Mouse (Mus musculus): Measurements from ENCODE around the gene Ubiad1.

Ubiad1 gene

GRCm38 (mm10) chr4:148408256-148408975 is 36.2 kb downstream of the Ubiad1 start:
- DNase-seq (ENCODE audit: inconsistent age in 2 of 2, low spot score in 1 of 2), result peak in 1 of 2 experiments; percentile 13

DNA sequence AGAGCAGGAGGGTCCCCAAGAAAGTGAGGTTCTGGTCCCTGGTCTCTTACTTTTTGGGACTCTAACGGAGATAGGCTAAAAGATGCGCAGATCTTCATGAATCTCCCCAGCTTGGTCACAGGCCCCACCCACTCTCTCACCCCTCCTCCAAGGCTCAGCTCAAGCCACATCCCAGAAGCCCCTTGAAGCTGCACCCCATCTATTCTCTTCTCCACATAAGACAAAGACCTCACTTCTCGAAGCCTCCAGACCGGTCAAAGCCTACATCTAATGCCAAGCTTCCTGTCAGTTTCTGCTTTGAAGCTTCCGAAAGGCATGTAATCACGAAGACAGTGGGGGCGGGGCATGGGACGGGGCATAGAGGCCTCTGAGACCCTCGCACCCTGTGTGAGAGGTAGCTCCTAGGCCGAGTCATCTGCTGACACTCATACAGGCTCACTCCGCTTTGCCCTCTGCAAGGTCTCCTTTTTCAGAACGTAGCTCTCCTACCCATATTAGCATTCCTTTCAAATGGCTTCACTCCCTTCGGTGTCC is 39.2 kb downstream of the Ubiad1 start:
- peak in 1 of 2 experiments; percentile 13 for DNase-seq (ENCODE audit: inconsistent age in 2 of 2, low spot score in 1 of 2)

DNA sequence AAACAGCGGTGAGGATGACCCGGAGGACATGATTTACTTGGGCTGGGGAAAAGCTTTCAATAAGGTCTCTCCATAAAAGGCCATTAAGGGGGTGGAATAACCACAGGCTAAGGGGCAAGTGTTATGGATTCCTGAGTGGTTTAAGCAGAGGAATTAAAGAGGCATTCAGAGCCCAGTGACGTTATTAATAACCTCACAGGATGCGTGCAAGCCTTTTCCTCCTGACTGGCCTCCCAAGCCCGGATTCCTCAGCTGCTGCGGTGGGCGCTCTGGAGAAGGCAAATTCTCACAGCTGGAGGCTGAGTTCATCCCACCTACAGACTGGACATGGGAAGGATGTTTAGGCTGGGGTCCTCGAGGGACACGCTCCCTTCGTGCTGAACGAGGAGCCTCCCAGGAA is 39.8 kb downstream of the Ubiad1 start:
- no peak for DNase-seq (ENCODE audit: inconsistent age in 2 of 2, low spot score in 1 of 2)

- DNase-seq (ENCODE audit: inconsistent age in 2 of 2, low spot score in 1 of 2), result no peak
Observed at GRCm38 (mm10) chr4:148403402-148403801, 41.2 kb downstream of the Ubiad1 start.

- no peak for DNase-seq (ENCODE audit: inconsistent age in 2 of 2, low spot score in 1 of 2)
Observed at GRCm38 (mm10) chr4:148399437-148400094, 45.0 kb downstream of the Ubiad1 start.

- no peak for DNase-seq (ENCODE audit: inconsistent age in 2 of 2, low spot score in 1 of 2)
Observed at GRCm38 (mm10) chr4:148397531-148398287, 46.9 kb downstream of the Ubiad1 start.

- DNase-seq (ENCODE audit: inconsistent age in 2 of 2, low spot score in 1 of 2), result no peak
Observed at GRCm38 (mm10) chr4:148397113-148397512, 47.5 kb downstream of the Ubiad1 start.

GRCm38 (mm10) chr4:148395875-148396274 is 48.7 kb downstream of the Ubiad1 start:
- no peak for DNase-seq (ENCODE audit: inconsistent age in 2 of 2, low spot score in 1 of 2)

- no peak for DNase-seq (ENCODE audit: inconsistent age in 2 of 2, low spot score in 1 of 2)
Observed at GRCm38 (mm10) chr4:148395198-148395597, 49.4 kb downstream of the Ubiad1 start.

- no peak for DNase-seq (ENCODE audit: inconsistent age in 2 of 2, low spot score in 1 of 2)
Observed at GRCm38 (mm10) chr4:148391714-148392310, 52.8 kb downstream of the Ubiad1 start.

- DNase-seq (ENCODE audit: inconsistent age in 2 of 2, low spot score in 1 of 2), result no peak
Observed at GRCm38 (mm10) chr4:148389635-148390034, 54.9 kb downstream of the Ubiad1 start.

GRCm38 (mm10) chr4:148389047-148389446 is 55.5 kb downstream of the Ubiad1 start:
- no peak for DNase-seq (ENCODE audit: inconsistent age in 2 of 2, low spot score in 1 of 2)

- no peak for DNase-seq (ENCODE audit: inconsistent age in 2 of 2, low spot score in 1 of 2)
Observed at GRCm38 (mm10) chr4:148385269-148385668, 59.3 kb downstream of the Ubiad1 start.
